Mouse (Mus musculus): ENCODE data around the gene Hoxa6. TPM values are rescaled to one million over a fixed set of nuclear protein-coding genes. Genes with fewer than 3 reads are reported as not detected.
A peak's percentile ranks its signal among the peaks of the same experiment; 100 is the strongest.

Hoxa6 gene
- polyA plus RNA-seq, 1 experiment from 2014 or later, result 13.4 TPM

DNA sequence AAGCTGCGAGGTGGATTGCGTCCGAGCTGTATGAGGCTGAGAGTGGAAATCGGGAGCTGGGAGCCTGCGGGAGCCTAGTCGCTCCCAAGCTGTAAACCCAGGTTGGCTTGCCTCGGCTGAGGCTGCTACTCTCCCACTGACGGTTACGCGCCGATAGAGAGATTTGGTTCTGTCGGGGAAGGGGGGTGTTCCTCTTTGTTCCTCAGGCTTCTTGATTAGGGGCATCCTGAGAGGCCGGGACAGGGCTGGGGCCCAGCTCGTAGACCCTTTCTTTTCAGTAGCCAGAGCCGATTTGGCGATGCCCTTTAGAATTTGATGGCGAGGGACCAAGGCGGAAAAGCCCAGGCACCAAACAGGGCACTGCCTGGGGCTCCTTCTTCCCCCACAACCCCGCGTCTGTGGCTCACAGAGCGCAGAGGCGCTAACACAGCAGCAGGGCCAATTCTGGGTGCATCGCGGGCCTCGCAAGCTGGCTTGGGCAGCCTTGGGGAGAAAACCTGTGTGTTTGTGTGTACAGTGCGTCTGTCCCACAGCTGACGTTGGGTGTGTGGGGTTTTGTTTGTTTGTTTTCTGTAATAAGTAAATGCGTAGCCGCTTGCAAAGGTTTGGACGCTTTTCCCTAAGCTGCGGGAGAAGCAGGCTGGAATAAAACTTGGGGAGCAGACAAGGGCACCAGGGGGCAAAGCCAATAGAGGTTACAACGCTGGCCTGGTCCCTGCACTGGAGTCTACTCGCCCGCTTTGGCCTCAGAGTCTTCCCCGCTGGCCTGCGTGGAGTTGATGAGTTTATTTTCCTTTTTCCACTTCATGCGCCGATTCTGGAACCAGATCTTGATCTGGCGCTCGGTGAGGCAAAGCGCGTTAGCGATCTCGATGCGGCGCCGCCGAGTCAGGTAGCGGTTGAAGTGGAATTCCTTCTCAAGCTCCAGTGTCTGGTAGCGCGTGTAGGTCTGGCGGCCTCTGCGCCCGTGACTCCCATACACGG lies 2.6 kb downstream of the Hoxa6 start:
- H3K27ac ChIP-seq (replicated peaks), result peak overlapping the region; percentile 80
- peak overlapping the region; percentile 53 for H3K4me2 ChIP-seq
- WGBS, result 3% methylated on average over 55 of the region's 55 CpGs
- H3K27me3 ChIP-seq, result peaks cover 81% of the 10 kb centered on the region
- peaks cover 18% of the 10 kb centered on the region for H3K4me1 ChIP-seq (replicated peaks)
- H3K36me3 ChIP-seq, result no peaks in the 10 kb centered on the region
- H3K9me3 ChIP-seq, result no peaks in the 10 kb centered on the region
- ATAC-seq (ENCODE audit: low FRiP score, low read depth), result no peak
- peak overlapping the region; percentile 29; the same call in 1 of the 2 replicates for H3K9ac ChIP-seq
- peak overlapping the region; percentile 38 for H3K4me3 ChIP-seq

GRCm38 (mm10) chr6:52205221-52205620 lies 3.3 kb downstream of the Hoxa6 start:
- peaks cover 18% of the 10 kb centered on the region for H3K4me1 ChIP-seq (replicated peaks)
- peak overlapping the region; percentile 53 for H3K4me2 ChIP-seq
- H3K27ac ChIP-seq (replicated peaks), result peak overlapping the region; percentile 80
- peak overlapping the region; percentile 38 for H3K4me3 ChIP-seq
- H3K9me3 ChIP-seq, result no peaks in the 10 kb centered on the region
- no peak for ATAC-seq (ENCODE audit: low FRiP score, low read depth)
- H3K27me3 ChIP-seq, result peaks cover 83% of the 10 kb centered on the region
- 5% methylated on average over 14 of the region's 14 CpGs for WGBS
- peak overlapping the region; percentile 29; the same call in 1 of the 2 replicates for H3K9ac ChIP-seq
- H3K36me3 ChIP-seq, result no peaks in the 10 kb centered on the region

GRCm38 (mm10) chr6:52204050-52204752 lies 4.3 kb downstream of the Hoxa6 start, which contains the start of gene Hoxa5:
Hoxa5 (minus strand) TSS chr6:52204587.
- WGBS, result under 1% methylated on average over 65 of the region's 65 CpGs
- Histone ChIP-seq H3K36me3 (no peaks in the 10 kb centered on the region), H3K4me2 (peak within 1 kb of the TSS; percentile 53), H3K4me1 (replicated peaks) (peaks cover 18% of the 10 kb centered on the region), H3K9ac (peak within 1 kb of the TSS; percentile 46), H3K4me3 (peak within 1 kb of the TSS; percentile 38), H3K27ac (replicated peaks) (peak within 1 kb of the TSS; percentile 83), H3K27me3 (peaks cover 83% of the 10 kb centered on the region), H3K9me3 (no peaks in the 10 kb centered on the region)
- ATAC-seq (ENCODE audit: low FRiP score, low read depth), result peak; percentile 83

DNA sequence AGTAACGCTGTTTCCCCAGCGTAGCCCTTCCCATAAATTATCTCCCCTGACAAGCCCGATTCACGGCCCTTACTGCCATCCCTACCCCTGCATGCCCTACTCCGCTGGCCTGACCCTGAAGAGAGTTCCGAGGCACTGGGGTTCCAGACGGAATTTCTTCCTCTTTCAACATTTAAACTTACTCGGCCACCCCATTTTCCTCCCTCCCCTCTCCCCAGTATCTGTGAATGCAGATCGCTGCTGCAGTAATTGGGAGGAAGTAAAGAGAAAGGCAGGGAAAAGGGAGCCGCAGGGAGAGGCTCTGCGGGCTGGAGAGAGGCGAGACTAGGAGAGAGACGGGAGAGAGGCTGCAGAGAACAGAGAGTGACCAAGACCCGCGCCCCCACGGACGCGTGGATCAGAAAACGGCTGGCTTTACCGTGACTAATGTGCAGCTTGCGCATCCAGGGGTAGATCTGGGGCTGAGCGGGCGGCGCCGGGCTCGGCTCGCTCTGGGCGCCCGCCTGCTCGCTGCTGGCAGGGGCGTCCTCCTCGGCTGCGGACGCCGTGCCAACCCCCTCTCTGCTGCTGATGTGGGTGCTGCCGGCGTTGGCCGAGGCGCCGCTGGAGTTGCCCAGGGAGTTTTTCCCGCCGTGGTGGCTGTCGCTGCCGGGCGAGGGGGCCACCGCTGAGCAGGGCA lies 5.0 kb downstream of the Hoxa6 start:
- under 1% methylated on average over 45 of the region's 46 CpGs for WGBS
- Histone ChIP-seq H3K27ac (replicated peaks) (peak overlapping the region; percentile 83), H3K4me1 (replicated peaks) (peaks cover 13% of the 10 kb centered on the region), H3K36me3 (no peaks in the 10 kb centered on the region), H3K9me3 (no peaks in the 10 kb centered on the region), H3K4me3 (peak overlapping the region; percentile 38), H3K9ac (peak overlapping the region; percentile 46), H3K27me3 (peaks cover 83% of the 10 kb centered on the region), H3K4me2 (peak overlapping the region; percentile 53)
- no peak for ATAC-seq (ENCODE audit: low FRiP score, low read depth)

GRCm38 (mm10) chr6:52203121-52203370 lies 5.5 kb downstream of the Hoxa6 start:
- Histone ChIP-seq H3K36me3 (no peaks in the 10 kb centered on the region), H3K4me3 (peak overlapping the region; percentile 38), H3K4me1 (replicated peaks) (peaks cover 10% of the 10 kb centered on the region), H3K4me2 (peak overlapping the region; percentile 53), H3K27ac (replicated peaks) (peak overlapping the region; percentile 83), H3K27me3 (peaks cover 83% of the 10 kb centered on the region), H3K9ac (peak overlapping the region; percentile 46), H3K9me3 (no peaks in the 10 kb centered on the region)
- under 1% methylated on average over 10 of the region's 10 CpGs for WGBS
- no peak for ATAC-seq (ENCODE audit: low FRiP score, low read depth)

DNA sequence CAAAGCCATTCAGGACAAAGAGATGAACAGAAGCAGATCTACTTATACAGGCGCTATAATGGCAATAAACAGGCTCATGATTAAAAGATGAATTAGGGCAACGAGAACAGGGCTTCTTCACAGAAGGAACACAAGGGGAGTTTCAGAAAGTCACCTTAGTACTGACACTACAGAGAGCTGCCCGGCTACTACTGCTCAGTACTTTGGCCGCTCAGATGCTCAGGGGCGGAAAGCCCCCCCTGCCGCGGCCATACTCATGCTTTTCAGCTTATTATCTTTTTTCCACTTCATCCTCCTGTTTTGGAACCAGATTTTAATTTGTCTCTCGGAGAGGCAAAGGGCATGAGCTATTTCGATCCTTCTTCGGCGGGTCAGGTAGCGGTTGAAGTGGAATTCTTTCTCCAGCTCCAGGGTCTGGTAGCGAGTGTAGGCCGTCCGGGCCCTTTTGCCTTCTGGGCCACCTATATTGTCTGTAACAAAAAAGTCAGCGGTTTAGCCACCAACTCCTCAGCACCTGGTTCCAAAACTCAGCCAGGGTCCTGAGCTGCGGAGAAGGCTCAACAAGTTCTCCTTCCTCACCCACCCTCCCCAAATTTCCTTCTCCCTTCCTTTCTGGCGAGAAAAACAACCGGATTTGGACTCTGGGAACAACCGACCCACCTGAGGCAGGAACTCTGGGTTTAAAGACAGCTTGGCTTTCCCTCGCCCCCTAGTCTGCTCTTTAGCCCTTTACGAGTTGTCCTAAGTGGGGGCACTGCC lies 6.0 kb downstream of the Hoxa6 start:
- H3K9ac ChIP-seq, result peak overlapping the region; percentile 46
- H3K4me2 ChIP-seq, result peak overlapping the region; percentile 53
- no peaks in the 10 kb centered on the region for H3K36me3 ChIP-seq
- H3K27ac ChIP-seq (replicated peaks), result peak overlapping the region; percentile 83
- H3K9me3 ChIP-seq, result no peaks in the 10 kb centered on the region
- H3K27me3 ChIP-seq, result peaks cover 85% of the 10 kb centered on the region
- 3% methylated on average over 22 of the region's 22 CpGs for WGBS
- ATAC-seq (ENCODE audit: low FRiP score, low read depth), result no peak
- H3K4me3 ChIP-seq, result peak overlapping the region; percentile 38
- peaks cover 10% of the 10 kb centered on the region for H3K4me1 ChIP-seq (replicated peaks)

DNA sequence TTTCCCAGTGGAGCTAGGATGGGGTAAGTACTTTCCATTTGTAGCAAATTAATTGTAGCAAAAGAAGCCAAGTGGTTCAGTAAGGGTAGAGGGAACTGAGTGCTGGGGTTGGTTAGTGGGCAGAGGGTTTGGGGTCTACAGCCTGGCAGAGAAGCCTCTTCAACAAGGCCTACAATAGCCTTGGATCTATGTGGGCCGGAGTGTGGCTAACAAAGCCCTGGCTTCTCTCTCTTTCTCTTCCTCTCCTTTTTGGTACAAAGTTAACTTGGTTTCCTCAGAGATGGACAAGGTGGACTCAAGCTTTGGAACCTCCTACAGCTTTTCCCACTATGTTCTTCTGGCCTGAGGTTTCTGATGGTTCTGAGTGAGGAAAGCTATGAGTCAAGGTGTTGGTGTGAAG lies 7.3 kb downstream of the Hoxa6 start:
- no peak for ATAC-seq (ENCODE audit: low FRiP score, low read depth)
- WGBS, result 22% methylated on average over 1 of the region's 1 CpGs

GRCm38 (mm10) chr6:52200751-52201250 lies 7.7 kb downstream of the Hoxa6 start:
- Histone ChIP-seq H3K9me3 (no peaks in the 10 kb centered on the region), H3K4me1 (replicated peaks) (peaks cover 10% of the 10 kb centered on the region), H3K4me3 (peak overlapping the region; percentile 11), H3K36me3 (no peaks in the 10 kb centered on the region), H3K27ac (replicated peaks) (peak overlapping the region; percentile 41), H3K4me2 (peak overlapping the region; percentile 53), H3K27me3 (peaks cover 88% of the 10 kb centered on the region), H3K9ac (peak overlapping the region; percentile 27; the same call in 1 of the 2 replicates)
- ATAC-seq (ENCODE audit: low FRiP score, low read depth), result no peak
- 15% methylated on average over 10 of the region's 10 CpGs for WGBS

More for the DNA sequence above, 7.3 kb downstream of the Hoxa6 start:
- Histone ChIP-seq H3K4me1 (replicated peaks) (peaks cover 10% of the 10 kb centered on the region), H3K27me3 (peaks cover 85% of the 10 kb centered on the region), H3K9ac (peak overlapping the region; percentile 27), H3K4me2 (peak overlapping the region; percentile 53), H3K4me3 (peak overlapping the region; percentile 38), H3K27ac (replicated peaks) (peak overlapping the region; percentile 41), H3K36me3 (no peaks in the 10 kb centered on the region), H3K9me3 (no peaks in the 10 kb centered on the region)

- H3K4me2 ChIP-seq, result peak overlapping the region; percentile 53
- peak overlapping the region; percentile 4; the same call in 1 of the 2 replicates for H3K9ac ChIP-seq
- peak overlapping the region; percentile 41 for H3K27ac ChIP-seq (replicated peaks)
- peaks cover 88% of the 10 kb centered on the region for H3K27me3 ChIP-seq
- H3K4me3 ChIP-seq, result peak overlapping the region; percentile 11
- no peaks in the 10 kb centered on the region for H3K36me3 ChIP-seq
- no peak for ATAC-seq (ENCODE audit: low FRiP score, low read depth)
- no peaks in the 10 kb centered on the region for H3K9me3 ChIP-seq
- WGBS, result 9% methylated on average over 30 of the region's 30 CpGs
- H3K4me1 ChIP-seq (replicated peaks), result peaks cover 10% of the 10 kb centered on the region
Observed at GRCm38 (mm10) chr6:52200073-52200750, 8.3 kb downstream of the Hoxa6 start.

GRCm38 (mm10) chr6:52197271-52197670 lies 11.3 kb downstream of the Hoxa6 start:
- H3K27me3 ChIP-seq, result peaks cover 85% of the 10 kb centered on the region
- no peak for ATAC-seq (ENCODE audit: low FRiP score, low read depth)

More at GRCm38 (mm10) chr6:52197271-52197670, 11.3 kb downstream of the Hoxa6 start:
- H3K4me2 ChIP-seq, result peak overlapping the region; percentile 37
- no peaks in the 10 kb centered on the region for H3K4me1 ChIP-seq (replicated peaks)
- no peaks in the 10 kb centered on the region for H3K36me3 ChIP-seq
- H3K4me3 ChIP-seq, result 0 out of 2 replicates have a peak overlapping the region, but pooled peaks have one; percentile 2
- no peaks in the 10 kb centered on the region for H3K9me3 ChIP-seq
- H3K27ac ChIP-seq (replicated peaks), result peak overlapping the region; percentile 77
- peak overlapping the region; percentile 18; the same call in 1 of the 2 replicates for H3K9ac ChIP-seq
- WGBS, result under 1% methylated on average over 10 of the region's 10 CpGs

All from hindbrain, embryonic 15.5 days (tissue).